Mouse (Mus musculus) fibroblast of lung, adult 2 months (primary cell): Measurements from ENCODE around the gene Tbxa2r.

ENCODE experiments used
- DNase-seq: peaks from one replicate; pipeline ENCODE4 v3.0.0-alpha.2; 2011; ENCODE audit warnings: low read depth

Gene Tbxa2r

DNA sequence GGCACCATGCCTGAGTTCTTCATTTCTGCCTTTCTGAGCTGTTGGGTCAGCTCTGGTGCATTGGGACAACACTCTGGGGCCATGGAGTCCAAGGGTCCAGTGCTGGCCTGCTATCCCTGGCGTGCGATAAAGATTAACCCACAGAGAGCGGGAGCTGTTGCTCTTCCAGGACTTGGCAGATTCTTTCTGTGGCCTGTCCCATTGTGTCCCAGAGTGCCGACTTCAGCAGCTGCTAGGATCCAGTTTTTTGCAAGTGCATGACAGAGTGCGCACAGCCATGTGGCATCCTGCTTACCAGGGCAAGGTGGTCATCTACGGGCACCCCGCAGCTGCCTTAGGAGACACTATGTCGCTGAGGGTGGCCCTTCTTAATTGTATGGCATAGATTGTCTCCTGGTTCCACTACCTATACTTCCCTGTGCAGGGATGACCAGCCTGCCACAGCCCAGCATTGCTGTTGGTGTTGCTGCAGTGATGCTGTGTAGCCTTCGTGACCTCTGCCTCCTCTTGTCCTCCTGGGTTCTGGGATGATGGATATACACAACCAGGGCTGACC is 28.1 kb upstream of the Tbxa2r start:
- DNase-seq = no peak

DNA sequence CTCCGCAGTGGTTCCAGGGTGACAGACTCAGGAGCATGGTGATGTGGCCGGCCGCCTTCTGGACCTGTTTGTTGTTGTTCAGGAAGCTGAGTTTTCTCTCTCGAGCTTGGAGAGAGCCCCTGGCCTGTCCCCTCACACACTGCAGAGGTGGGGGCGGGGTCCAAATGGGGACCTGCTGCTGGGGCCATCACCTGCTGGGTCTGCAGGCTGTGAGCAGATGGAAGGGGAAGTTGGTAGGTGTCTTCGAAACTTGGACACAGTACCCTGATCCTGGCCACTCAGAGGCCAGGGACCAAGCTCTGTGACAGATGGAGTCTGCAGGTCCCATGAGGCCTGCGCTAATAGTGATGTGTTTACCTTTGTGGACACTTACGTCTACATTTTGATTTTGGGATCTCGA is 27.2 kb upstream of the Tbxa2r start:
- DNase-seq = no peak

DNA sequence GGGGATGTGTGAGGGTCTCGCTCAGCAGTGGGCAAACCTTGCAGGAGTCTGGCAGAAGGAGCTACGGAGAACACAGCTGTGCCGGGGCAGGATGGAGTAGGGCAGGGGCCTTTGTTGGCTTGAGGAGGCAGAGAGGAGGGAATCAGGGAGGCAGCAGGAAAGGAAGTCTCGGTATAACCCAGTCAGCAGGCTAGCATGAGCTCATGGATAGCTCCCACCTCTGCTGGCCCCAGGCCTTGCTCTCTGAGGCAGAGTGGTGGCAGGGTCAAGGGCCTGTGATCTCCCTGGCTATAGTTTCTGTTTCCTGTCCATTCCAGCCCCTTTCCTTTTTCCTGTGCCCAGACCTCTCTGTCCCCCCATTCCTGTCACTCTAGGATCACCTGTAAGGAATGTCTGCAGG is 26.2 kb upstream of the Tbxa2r start:
- no peak for DNase-seq

DNA sequence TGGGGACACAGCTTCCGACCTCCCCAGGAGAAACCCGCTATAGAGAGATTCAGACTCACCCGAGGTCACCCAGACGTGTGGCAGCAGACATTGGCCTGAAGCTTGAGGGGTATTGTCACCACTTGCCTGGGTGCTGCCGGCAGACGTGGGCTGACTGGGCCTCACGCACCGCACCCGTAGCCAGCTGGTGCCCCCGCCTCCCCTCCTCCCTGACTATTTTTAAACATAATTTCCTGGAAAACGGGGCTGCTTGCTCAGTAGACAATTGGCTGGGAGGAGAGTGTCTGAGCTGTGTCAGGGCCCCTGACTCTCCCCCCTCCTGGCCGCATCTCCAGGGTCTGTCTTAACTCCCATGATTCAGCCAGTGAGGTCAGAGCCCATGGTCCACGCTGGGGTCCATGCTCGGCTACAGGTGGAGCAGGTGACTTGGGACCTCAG is 25.7 kb upstream of the Tbxa2r start:
- no peak for DNase-seq

DNA sequence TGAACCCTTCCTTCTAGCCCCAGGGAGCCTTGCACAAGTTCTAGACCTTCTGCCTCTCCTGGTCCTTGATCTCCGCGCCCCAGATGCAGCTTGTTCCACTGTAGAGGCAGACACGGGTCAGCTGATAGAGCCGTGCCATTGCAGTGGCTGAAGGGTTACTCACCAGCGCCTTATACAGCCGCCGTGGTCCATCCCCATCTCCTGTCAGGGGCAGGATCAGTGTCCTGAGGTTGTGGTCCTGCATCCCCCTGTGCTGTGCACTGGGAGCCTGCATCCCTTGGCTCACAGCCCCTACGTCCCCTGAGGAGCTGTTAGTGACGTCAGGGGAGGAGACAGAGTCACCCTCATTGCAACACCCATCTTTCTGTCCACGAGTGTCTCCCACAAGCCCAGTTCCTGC is 25.3 kb upstream of the Tbxa2r start:
- DNase-seq = no peak

DNA sequence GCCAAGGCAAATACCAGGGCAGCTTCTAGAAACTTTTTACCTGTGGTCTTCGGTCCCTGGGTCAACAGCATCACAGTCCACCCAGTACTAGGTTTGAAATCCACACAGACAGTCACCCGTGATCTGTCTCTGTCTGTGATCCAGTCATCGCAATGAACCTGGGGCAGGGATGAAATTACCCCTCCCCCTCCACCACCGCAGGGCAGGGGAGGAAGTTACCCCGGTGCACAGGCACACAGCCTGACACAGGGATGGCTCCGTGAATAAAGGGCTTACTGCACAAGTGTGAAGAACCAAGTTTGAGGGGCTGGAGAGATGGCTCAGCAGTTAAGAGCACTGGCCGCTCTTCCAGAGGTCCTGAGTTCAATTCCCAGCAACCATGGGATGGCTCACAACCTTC is 24.8 kb upstream of the Tbxa2r start:
- no peak for DNase-seq

DNA sequence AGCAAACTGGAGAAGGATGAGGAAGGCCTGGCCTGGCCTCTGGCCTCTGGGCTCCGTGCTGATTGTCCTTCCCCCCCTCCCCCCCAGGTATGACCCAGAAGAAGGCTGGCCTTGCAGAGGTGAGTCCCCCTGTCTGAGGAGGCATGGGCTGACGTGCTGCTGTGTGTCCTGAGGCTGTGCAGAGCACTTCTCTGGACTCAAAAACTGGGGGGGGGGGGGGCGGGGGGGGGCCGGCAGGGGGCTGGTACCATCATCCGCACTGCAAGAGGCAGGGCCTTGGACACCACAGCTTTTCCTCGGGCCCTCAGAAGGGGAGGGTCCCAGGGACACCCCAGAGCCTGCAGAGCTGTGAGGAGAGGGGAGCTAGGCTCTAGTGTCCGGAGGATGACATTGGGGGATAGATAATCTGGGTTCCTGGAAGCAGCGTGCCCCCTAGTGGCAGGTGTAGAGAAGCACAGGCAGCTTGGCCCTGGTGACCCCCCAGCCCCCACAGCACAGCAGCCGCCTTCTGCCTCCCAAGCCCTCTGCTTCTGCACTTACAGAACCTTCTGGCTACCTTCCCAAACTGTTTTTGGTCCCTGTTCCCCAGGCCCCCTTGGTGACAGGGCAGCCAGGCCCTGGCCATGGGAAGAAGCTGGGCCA is 23.8 kb upstream of the Tbxa2r start:
- DNase-seq = no peak

DNA sequence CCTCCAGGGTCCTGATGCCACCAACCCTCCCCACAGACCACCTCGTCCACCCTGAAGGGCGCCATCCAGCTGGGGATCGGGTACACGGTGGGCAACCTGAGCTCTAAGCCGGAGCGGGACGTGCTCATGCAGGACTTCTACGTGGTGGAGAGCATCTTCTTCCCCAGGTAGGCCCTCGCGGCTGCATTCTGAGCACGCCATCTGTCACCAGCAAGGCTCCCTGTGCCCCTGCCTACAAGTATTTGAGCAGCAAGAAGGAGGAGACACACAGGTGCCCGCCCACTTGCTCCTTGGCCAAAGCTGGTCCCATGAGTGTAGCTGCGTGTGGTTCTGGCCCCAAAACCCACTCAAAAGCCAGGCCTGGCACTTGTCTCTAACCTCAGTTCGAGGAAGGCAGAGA is 22.9 kb upstream of the Tbxa2r start:
- DNase-seq = no peak

DNA sequence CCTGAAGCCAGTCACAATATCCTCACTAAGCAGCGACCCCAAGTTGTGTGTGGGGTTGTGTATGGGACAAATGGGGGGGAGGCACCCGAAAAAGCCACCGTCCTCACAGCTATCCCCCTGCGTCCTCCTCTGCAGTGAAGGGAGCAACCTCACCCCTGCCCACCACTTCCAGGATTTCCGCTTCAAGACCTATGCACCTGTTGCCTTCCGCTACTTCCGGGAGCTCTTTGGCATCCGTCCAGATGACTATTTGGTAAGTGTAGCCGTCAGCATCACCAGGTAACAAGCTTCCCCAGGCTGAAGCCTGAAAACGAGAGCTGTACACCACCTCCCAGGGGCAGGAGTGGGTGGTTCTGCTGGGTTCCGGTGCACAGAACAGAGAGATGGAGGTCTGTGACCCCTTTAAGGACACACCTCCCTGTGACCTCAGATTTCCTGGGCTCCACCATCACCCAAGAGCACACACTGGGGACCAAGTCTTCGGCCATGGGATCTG is 22.3 kb upstream of the Tbxa2r start:
- no peak for DNase-seq

DNA sequence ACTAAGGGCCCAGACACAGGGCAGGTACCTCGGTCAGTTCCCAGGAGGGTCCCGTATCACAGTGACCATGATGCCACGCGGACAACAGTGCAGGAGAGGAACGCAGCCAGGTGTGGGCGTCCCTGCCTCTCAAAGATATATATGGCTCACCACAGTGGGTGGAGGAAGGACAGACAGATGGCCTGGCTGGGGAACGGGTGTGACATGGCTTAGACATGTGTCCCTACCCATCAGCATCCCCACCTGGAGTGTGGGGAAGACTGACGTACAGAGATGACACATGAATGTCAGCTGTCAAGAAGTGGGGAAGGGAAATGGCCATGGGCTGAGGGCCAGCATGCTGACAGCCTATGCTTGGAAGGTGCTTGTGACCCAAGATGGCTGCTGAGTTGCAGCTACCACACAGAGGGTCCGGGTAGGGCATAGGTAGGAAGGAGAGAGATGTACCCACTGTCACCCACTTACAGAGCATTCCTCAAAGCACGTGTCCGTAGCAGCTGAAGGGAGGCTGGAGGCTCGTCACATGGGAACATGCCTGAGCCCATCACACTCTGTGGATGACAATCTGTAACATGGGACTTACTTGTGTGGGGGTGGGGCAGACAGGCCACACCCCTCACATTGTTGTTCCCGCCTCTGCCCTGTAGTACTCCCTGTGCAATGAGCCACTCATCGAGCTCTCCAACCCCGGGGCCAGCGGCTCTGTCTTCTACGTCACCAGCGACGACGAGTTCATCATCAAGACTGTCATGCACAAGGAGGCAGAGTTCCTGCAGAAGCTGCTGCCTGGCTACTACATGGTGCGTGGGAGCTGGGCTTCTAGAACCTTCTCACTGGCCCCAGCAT is 21.5 kb upstream of the Tbxa2r start:
- DNase-seq = no peak

DNA sequence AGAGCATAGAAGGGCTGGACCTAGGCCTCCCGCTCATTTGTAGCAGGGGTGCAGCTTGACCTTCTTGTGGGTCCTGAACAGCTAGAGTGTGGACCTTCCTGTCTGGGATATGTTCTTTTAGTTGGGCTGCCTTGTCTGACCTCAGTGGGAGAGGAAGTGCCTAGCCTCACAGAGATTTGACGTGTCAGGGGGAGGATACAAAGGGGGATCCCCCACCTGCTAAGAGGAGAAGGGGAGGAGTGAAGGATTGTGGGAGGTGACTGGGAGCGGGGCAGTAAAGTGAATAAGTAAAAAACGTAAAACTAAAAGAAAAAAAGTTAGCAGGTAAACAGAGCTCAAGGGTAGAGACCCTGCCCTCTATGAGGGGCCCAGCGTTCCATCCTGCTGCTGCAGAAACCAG is 19.0 kb upstream of the Tbxa2r start:
- DNase-seq = no peak

DNA sequence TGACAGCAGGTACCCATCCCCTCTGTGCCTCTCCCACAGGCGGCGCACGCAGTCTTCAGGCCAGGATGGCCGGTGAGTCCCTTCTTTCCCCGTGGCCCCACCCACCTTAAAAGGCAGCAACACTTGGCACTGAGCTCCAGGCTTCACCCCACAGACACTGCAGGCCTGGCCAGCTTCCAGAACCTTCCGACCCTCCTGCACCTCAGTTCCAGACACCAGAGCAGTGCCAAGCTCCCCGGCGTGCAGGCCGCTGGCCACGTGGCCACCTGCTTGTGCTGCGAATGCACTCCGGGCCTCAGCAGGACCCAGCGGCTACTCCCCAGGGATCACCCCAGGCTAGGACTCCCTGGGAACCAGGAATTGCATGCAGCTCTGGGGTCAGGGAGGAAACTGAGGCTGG is 14.9 kb upstream of the Tbxa2r start:
- no peak for DNase-seq

DNA sequence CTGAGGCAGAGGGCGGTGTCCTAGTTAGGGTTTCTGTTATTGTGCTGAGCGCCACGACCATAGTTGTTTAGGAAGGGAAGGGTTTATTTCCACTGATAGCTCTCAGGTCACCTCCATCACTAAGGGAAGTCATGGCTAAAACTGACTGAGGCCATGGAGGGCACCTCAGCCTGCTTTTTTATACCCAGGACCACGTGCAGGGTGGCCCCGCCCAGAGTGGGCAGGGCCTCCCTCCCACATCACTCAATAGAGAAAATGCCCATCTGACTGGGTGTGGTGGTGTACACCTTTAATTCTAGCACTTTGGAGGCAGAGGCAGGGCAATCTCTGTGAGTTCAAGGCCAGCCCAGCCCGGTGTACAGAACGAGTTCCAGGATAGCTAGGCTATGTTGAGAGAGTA is 14.3 kb upstream of the Tbxa2r start:
- no peak for DNase-seq

DNA sequence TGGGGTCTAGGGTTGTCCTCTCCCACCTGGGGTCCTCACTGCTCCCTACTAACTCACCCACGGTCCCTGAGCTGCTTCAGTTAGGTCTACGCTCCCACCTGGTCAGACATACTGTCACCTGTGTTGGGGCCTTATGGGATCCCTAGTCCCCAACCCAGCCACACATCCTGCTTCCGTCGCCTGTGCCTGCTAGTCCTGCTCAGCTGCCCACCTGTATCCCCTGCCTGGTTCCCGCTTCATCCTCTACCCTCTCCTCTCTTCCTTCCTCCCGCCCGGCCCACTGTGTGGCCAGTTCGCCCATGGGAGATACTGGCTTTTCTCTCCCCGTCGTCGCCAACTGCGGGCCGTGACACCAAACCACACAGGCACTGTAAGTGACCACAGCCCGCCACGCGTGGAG is 12.9 kb upstream of the Tbxa2r start:
- no peak for DNase-seq

DNA sequence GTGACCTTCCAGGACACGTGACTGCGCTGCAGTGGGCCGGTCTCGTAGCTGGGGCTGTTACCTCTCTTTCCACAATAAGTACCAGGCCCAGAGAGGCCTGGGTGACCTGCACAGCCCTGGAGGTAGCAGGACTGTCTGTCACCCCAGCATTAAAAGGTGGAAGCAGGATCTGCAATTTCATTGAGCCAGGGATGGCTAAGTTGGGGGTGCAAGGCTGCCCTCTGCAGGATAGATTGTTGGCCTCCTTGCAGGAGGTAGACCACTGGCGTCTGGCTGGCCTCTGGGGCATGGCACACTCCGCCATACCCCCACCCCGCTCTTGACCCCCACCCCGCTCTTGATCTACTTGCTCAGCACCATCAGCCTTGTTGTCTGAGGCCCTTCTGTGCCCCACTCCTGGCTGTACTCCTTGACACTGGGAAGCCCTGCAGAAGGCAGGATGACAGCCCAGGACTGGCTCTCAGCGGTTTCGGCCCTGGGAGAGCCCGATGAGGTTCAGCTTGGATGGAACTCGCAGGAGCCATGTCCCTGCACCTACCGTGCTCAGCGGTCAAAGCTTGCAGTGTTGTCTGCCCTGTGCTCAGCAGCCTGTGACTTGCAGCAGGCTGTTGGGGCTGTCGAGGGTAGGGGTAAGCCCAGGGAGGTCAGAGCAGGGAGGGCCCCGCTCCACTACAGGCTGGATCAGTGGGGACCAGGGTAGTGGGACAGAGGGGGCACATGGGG is 12.0 kb upstream of the Tbxa2r start:
- DNase-seq = no peak

DNA sequence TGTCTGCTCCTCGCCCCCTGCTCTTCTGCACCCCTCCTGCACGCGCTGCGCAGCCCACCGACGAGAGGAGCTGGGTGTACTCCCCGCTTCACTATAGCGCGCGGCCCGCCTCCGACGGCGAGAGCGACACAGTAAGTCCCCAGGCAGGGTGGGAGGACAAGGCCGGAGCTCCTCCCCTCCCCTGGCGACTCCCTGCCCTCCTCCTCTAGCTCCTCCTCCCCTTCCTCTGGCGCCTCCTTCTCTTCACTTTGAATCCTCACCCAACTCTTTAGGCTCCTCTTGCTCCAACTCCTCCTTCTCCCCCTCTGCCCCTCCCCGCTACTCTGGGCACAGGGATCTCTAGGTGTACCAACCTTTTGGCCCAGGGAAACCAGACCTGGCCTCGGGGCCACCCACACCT is 11.3 kb upstream of the Tbxa2r start:
- DNase-seq = no peak

DNA sequence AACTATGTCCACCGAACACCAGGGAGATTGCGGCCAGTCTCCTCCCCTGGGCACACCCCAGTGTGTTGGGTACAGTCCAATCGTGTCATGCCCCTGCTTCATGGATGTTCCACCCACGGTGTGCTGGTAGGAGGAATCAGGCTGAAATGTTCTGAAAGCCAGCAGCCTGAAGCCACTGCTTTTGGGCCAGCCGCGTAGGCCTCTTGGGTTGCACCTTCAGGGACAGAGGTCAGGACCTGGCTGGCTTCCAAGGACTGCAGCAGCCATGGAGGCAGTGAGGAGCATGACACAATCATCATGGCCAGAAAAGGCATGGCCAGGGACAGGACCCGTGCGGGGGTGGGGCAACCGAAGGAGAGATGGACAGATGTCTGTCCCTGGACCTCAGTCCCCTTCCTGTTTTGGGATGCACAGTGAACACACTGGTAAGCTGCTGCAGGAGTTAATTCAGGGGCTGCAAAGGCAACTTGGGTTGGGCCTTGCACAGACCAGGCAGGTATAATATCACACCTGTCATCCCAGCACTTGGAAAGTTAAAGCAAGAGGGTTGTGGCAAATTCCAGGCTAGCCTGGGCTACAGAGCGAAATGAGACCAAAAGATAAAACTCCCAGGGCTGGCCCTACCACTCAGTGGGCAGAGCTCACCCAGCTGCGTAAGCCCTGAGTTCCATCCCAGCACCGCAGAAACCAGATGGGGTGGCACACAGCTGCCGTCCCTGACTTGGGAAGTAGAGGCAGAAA is 9.8 kb upstream of the Tbxa2r start:
- no peak for DNase-seq

DNA sequence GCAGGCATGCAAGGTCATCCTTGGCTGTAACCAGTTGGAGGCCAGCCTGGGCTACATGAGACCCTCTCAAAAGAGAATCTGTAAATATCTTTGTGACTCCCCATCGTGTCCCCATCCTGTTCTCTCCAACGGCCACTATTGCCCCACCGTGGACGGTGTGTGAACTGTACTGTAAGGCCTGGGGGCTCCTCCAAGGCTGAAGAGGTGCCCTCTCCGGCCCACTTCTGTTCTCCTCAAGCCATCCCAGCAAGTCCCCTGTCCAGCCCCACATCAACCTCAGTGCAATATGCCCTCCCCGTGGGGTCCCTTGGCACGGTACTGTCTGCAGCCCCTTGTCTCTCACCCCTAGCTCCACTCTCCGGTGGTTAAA is 9.2 kb upstream of the Tbxa2r start:
- DNase-seq = no peak

DNA sequence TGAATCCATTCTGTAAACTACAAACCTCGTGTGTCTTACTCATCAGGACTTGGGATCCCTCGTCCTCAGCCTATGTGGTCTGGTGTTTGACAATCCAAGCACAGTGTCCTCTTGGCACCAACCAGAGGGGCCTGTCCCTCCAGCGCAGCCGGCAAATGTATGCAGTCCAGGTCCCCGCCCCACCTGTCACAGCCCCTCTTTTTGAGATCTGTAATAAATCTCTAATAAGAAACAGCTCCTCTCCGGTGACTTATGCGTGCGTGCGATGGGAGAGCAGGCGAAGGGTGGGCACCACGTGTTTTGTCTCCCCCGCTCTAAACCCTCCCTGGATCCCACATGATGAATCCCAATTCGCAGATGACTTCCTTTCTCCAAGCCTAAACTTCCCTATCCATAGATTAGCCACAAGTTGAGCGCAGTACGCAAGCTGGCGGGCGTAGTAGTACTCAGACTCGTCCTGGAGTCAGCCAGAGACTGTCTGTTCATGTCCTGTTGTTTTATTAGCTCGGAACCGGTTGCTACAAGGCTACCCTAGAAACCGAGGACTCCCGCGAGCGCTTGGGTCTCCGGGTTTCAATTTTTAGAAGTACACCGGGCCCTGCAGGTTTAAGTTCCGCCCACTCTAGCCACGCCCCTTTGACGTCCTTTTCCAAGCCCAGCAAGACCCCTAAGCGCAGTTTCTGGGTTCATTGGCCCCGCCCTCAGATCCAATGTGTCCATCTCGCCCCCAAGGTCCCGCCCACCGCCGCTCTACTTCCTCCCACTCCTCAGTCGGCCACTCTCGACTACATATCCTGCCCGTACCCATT is 8.6 kb upstream of the Tbxa2r start:
- DNase-seq = no peak

DNA sequence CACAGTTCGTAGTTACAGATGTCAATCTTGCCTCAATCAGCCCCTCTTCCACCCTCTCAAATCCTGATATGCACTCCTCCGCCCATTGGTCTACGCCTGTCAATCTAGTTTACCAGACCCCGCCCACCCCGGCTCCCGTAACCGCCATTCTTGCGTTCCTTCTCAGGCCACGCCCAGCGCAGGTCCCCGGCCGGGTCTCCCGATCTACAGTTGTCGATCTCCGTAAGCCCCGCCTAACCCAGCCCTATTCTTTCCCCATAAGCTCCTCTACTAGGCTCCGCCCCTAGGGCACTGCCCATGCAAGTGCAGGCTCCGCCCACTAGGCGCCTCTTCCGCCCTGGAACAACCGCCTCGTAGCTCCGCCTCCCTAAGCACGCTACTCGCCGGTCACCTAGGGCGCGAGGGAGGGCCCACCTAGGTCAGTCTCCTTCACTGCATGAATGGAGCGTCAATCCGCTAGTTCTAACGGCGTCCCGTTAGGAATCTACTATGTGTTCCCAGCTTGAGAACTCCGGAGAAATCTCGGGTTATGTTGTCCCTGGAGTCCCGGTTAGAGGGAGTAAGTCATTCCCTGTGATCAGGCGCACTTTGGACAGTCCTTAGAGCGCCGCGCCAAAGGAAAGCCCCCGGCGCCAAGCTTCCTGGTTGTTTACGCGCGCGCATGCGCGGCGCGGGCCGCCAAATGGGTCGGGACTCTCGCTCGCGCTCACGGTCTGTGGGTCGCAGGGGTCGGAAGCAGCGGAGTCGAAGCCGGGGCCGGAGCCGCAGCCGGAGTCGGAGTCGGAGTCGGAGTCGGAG is 7.8 kb upstream of the Tbxa2r start, which contains the start of gene Cactin:
Gene Cactin (plus strand): TSS at position 554 of the 798 bp plus-strand sequence.
- DNase-seq = peak; percentile 100
